Mouse (Mus musculus): Measurements from ENCODE around the gene Sfpq. TPM values are rescaled to one million over a fixed set of nuclear protein-coding genes. Genes with fewer than 3 reads are reported as not detected.

Gene Sfpq
- total RNA-seq, 2 experiments from 2014 or later: 243 to 256 TPM

- no peak overlapping the region for H3K27ac ChIP-seq
- intact Hi-C loops (cut with DNase I): no loop called here
Measured at GRCm38 (mm10) chr4:127037158-127037557, 16.0 kb downstream of the Sfpq start.

GRCm38 (mm10) chr4:127037908-127038827 lies 17.0 kb downstream of the Sfpq start:
- DNase-seq (ENCODE audit: extremely low spot score in 1 of 2, low spot score in 2 of 2): no peak
- TF ChIP-seq CTCF (IDR thresholded peaks at IDR 0.05): no peak
- H3K4me3 ChIP-seq: no peak overlapping the region
- intact Hi-C loops (cut with DNase I): no loop called here
- no peak overlapping the region for H3K27ac ChIP-seq

More at GRCm38 (mm10) chr4:127037158-127037557, 16.0 kb downstream of the Sfpq start:
- TF ChIP-seq CTCF (IDR thresholded peaks at IDR 0.05): no peak
- H3K4me3 ChIP-seq: no peak overlapping the region
- DNase-seq (ENCODE audit: extremely low spot score in 1 of 2, low spot score in 2 of 2): no peak

- intact Hi-C loops (cut with DNase I): no loop called here
- Histone ChIP-seq H3K4me3 (no peak overlapping the region), H3K27ac (no peak overlapping the region)
- TF ChIP-seq CTCF (IDR thresholded peaks at IDR 0.05): no peak
- DNase-seq (ENCODE audit: extremely low spot score in 1 of 2, low spot score in 2 of 2): no peak
Measured at GRCm38 (mm10) chr4:127038828-127039349, 17.8 kb downstream of the Sfpq start.

GRCm38 (mm10) chr4:127039871-127040483 lies 18.9 kb downstream of the Sfpq start:
- TF ChIP-seq CTCF (IDR thresholded peaks at IDR 0.05): peak; percentile 23
- DNase-seq (ENCODE audit: extremely low spot score in 1 of 2, low spot score in 2 of 2): no peak
- H3K4me3 ChIP-seq: no peak overlapping the region
- H3K27ac ChIP-seq: no peak overlapping the region
- intact Hi-C loops (cut with DNase I): loop anchor here (5.0 kb wide), 1 partner anchor 207 kb away; no protein-coding TSS in a partner anchor

- Histone ChIP-seq H3K27ac (no peak overlapping the region), H3K4me3 (no peak overlapping the region)
- no peak for DNase-seq (ENCODE audit: extremely low spot score in 1 of 2, low spot score in 2 of 2)
- intact Hi-C loops (cut with DNase I): loop anchor here (5.0 kb wide), 1 partner anchor 204 kb away; no protein-coding TSS in a partner anchor
- no peak for TF ChIP-seq CTCF (IDR thresholded peaks at IDR 0.05)
Measured at GRCm38 (mm10) chr4:127043540-127043939, 22.4 kb downstream of the Sfpq start.

GRCm38 (mm10) chr4:127051121-127051520 lies 30.0 kb downstream of the Sfpq start:
- no peak for DNase-seq (ENCODE audit: extremely low spot score in 1 of 2, low spot score in 2 of 2)
- no peak for TF ChIP-seq CTCF (IDR thresholded peaks at IDR 0.05)
- Histone ChIP-seq H3K4me3 (no peak overlapping the region), H3K27ac (no peak overlapping the region)
- intact Hi-C loops (cut with DNase I): loop anchor here (5.0 kb wide), 1 partner anchor 266 kb away; no protein-coding TSS in a partner anchor

- DNase-seq (ENCODE audit: extremely low spot score in 1 of 2, low spot score in 2 of 2): no peak
- Histone ChIP-seq H3K27ac (no peak overlapping the region), H3K4me3 (no peak overlapping the region)
- no peak for TF ChIP-seq CTCF (IDR thresholded peaks at IDR 0.05)
- intact Hi-C loops (cut with DNase I): loop anchor here (5.0 kb wide), 1 partner anchor 264 kb away; no protein-coding TSS in a partner anchor
Measured at GRCm38 (mm10) chr4:127053071-127053470, 31.9 kb downstream of the Sfpq start.

GRCm38 (mm10) chr4:127054522-127055198 lies 33.5 kb downstream of the Sfpq start:
- no peak for DNase-seq (ENCODE audit: extremely low spot score in 1 of 2, low spot score in 2 of 2)
- Histone ChIP-seq H3K27ac (no peak overlapping the region), H3K4me3 (no peak overlapping the region)
- peak; percentile 53 for TF ChIP-seq CTCF (IDR thresholded peaks at IDR 0.05)
- intact Hi-C loops (cut with DNase I): loop anchor here (5.0 kb wide), 1 partner anchor 263 kb away; no protein-coding TSS in a partner anchor

- peak; percentile 88 to 93 for DNase-seq (ENCODE audit: extremely low spot score in 1 of 2, low spot score in 2 of 2)
- Histone ChIP-seq H3K4me3 (peak within 1 kb of the TSS; percentile 73), H3K27ac (peak within 1 kb of the TSS; percentile 74)
- intact Hi-C loops (cut with DNase I): no loop called here
- no peak for TF ChIP-seq CTCF (IDR thresholded peaks at IDR 0.05)
Measured at GRCm38 (mm10) chr4:127060585-127061290, 39.6 kb downstream of the Sfpq start, which contains the start of gene Zmym1. Gene Zmym1 (minus strand): TSS chr4:127061152.

- no peak for TF ChIP-seq CTCF (IDR thresholded peaks at IDR 0.05)
- no peak overlapping the region for H3K4me3 ChIP-seq
- intact Hi-C loops (cut with DNase I): no loop called here
- no peak overlapping the region for H3K27ac ChIP-seq
- DNase-seq (ENCODE audit: extremely low spot score in 1 of 2, low spot score in 2 of 2): no peak
Measured at GRCm38 (mm10) chr4:127064051-127064450, 42.9 kb downstream of the Sfpq start.

- Histone ChIP-seq H3K4me3 (no peak overlapping the region), H3K27ac (no peak overlapping the region)
- no peak for DNase-seq (ENCODE audit: extremely low spot score in 1 of 2, low spot score in 2 of 2)
- no peak for TF ChIP-seq CTCF (IDR thresholded peaks at IDR 0.05)
- intact Hi-C loops (cut with DNase I): loop anchor here (5.0 kb wide), 1 partner anchor 1018 kb away; the partner anchor contains the start of gene Oscp1
Measured at GRCm38 (mm10) chr4:127074915-127075314, 53.8 kb downstream of the Sfpq start.

All from left cerebral cortex, adult 2 months (tissue).